Mouse (Mus musculus) urinary bladder, postnatal 0 days (tissue): Measurements from ENCODE around the gene Igsf11. TPM values are rescaled to one million over a fixed set of nuclear protein-coding genes. Genes with fewer than 3 reads are reported as not detected.

ENCODE experiments used
- polyA plus RNA-seq: library from polyadenylated mRNA; unstranded; fragments of >200 nt; fragmentation: Nextera tagmentation; extraction: Ambion mirVana; gene quantifications from 2 replicates; pipeline ENCODE4 v1.2.1, GENCODE M21; 2015

Igsf11 gene
- polyA plus RNA-seq = 0.12 and 0.28 TPM in 2 replicates

DNA sequence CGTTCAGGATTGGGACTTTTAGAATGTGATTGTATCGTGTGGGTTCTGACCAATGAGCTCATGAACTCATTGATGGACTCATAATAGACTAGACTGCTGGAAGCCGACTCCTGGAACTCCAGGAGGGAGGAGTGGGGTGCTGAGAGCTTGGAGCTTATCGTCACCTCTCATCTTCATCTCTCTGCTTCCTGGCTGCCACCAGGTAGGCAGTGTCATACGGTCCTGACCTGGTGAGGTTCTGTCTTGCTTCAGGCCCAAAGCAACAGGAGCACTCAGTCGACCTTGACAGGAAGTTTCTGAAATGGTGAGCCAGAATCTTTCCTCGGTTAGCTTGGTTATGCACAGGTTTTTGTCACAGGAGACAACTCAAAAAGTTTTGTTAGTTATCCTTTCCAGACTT is at the start of gene Igsf11:
Igsf11 (plus strand) TSS at position 301 of the 400 bp plus-strand sequence.

Other genes starting within 250 kb of the Igsf11 start
- gene Arhgap31, start 179.4 kb upstream of the Igsf11 start, polyA plus RNA-seq = 5.0 and 5.6 TPM in 2 replicates
- 15.1 and 15.4 TPM in 2 replicates for gene B4galt4, start 150.4 kb upstream of the Igsf11 start, polyA plus RNA-seq
- gene Upk1b, start 92.3 kb upstream of the Igsf11 start, polyA plus RNA-seq = 1,589 and 1,755 TPM in 2 replicates
- gene 4930435E12Rik, start 63.9 kb upstream of the Igsf11 start, polyA plus RNA-seq = not detected in 2 replicates